Mouse (Mus musculus): ENCODE measurements around the gene Nufip2. TPM values are rescaled to one million over a fixed set of nuclear protein-coding genes. Genes with fewer than 3 reads are reported as not detected.
"Not testable (repeated sequence)": the region's sequence is repeated elsewhere in the genome, so short reads cannot be mapped to it uniquely, and the experiment has no call there.

The Nufip2 gene
- polyA plus RNA-seq, 1 experiment from 2014 or later: 4.7 TPM

GRCm38 (mm10) chr11:77724766-77725165 is 38.8 kb downstream of the Nufip2 start:
- H3K9me3 ChIP-seq: no peaks in the 10 kb centered on the region
- H3K4me1 ChIP-seq: peaks cover 6% of the 10 kb centered on the region; the same call in 1 of the 2 replicates
- no peak overlapping the region for H3K27ac ChIP-seq (replicated peaks)
- H3K36me3 ChIP-seq (replicated peaks): 0 out of 2 replicates have a peak, but pooled peaks cover 3% of the 10 kb centered on the region
- H3K27me3 ChIP-seq (replicated peaks; ENCODE audit: low read depth, poor library complexity, severe bottlenecking): no peaks in the 10 kb centered on the region
- WGBS: 78% methylated on average over 7 of the region's 7 CpGs
- H3K4me3 ChIP-seq: no peak overlapping the region
- no peak for DNase-seq (ENCODE audit: low spot score)

GRCm38 (mm10) chr11:77725183-77725582 is 39.2 kb downstream of the Nufip2 start, which contains the start of gene Cryba1:
TSS of gene Cryba1 (minus strand) at chr11:77725283.
- Histone ChIP-seq H3K27me3 (replicated peaks; ENCODE audit: low read depth, poor library complexity, severe bottlenecking) (no peaks in the 10 kb centered on the region), H3K9me3 (no peaks in the 10 kb centered on the region), H3K4me3 (no peak within 1 kb of the TSS), H3K4me1 (peaks cover 6% of the 10 kb centered on the region; the same call in 1 of the 2 replicates), H3K27ac (replicated peaks) (no peak within 1 kb of the TSS), H3K36me3 (replicated peaks) (0 out of 2 replicates have a peak, but pooled peaks cover 3% of the 10 kb centered on the region)
- 55% methylated on average over 7 of the region's 7 CpGs for WGBS
- no peak for DNase-seq (ENCODE audit: low spot score)

GRCm38 (mm10) chr11:77728587-77728986 is 42.6 kb downstream of the Nufip2 start:
- 68% methylated on average over 2 of the region's 2 CpGs for WGBS
- Histone ChIP-seq H3K27me3 (replicated peaks; ENCODE audit: low read depth, poor library complexity, severe bottlenecking) (no peaks in the 10 kb centered on the region), H3K27ac (replicated peaks) (no peak overlapping the region), H3K4me3 (no peak overlapping the region), H3K4me1 (peaks cover 6% of the 10 kb centered on the region; the same call in 1 of the 2 replicates), H3K36me3 (replicated peaks) (no peaks in the 10 kb centered on the region), H3K9me3 (no peaks in the 10 kb centered on the region)
- no peak for DNase-seq (ENCODE audit: low spot score)

- no peaks in the 10 kb centered on the region for H3K4me1 ChIP-seq
- DNase-seq (ENCODE audit: low spot score): peak; percentile 88
- no peak overlapping the region for H3K4me3 ChIP-seq
- WGBS: under 1% methylated on average over 6 of the region's 6 CpGs
- no peaks in the 10 kb centered on the region for H3K9me3 ChIP-seq
- no peaks in the 10 kb centered on the region for H3K36me3 ChIP-seq (replicated peaks)
- H3K27me3 ChIP-seq (replicated peaks; ENCODE audit: low read depth, poor library complexity, severe bottlenecking): no peaks in the 10 kb centered on the region
- H3K27ac ChIP-seq (replicated peaks): no peak overlapping the region
These were observed 51.3 kb downstream of the Nufip2 start for GRCm38 (mm10) chr11:77737289-77737688.

- WGBS: 47% methylated on average over 7 of the region's 7 CpGs
These were observed 52.6 kb downstream of the Nufip2 start for GRCm38 (mm10) chr11:77738555-77738954.

GRCm38 (mm10) chr11:77743966-77744365 is 58.0 kb downstream of the Nufip2 start:
- 37% methylated on average over 6 of the region's 6 CpGs for WGBS
- Histone ChIP-seq H3K9me3 (no peaks in the 10 kb centered on the region), H3K27me3 (replicated peaks; ENCODE audit: low read depth, poor library complexity, severe bottlenecking) (no peaks in the 10 kb centered on the region), H3K4me1 (no peaks in the 10 kb centered on the region), H3K4me3 (no peak overlapping the region), H3K36me3 (replicated peaks) (no peaks in the 10 kb centered on the region), H3K27ac (replicated peaks) (no peak overlapping the region)
- DNase-seq (ENCODE audit: low spot score): peak; percentile 14

More at GRCm38 (mm10) chr11:77738555-77738954, 52.6 kb downstream of the Nufip2 start:
- no peak overlapping the region for H3K4me3 ChIP-seq
- no peaks in the 10 kb centered on the region for H3K27me3 ChIP-seq (replicated peaks; ENCODE audit: low read depth, poor library complexity, severe bottlenecking)
- no peaks in the 10 kb centered on the region for H3K4me1 ChIP-seq
- no peaks in the 10 kb centered on the region for H3K36me3 ChIP-seq (replicated peaks)
- DNase-seq (ENCODE audit: low spot score): no peak
- H3K9me3 ChIP-seq: no peaks in the 10 kb centered on the region
- H3K27ac ChIP-seq (replicated peaks): no peak overlapping the region

- 87% methylated on average over 4 of the region's 4 CpGs for WGBS
- Histone ChIP-seq H3K27me3 (replicated peaks; ENCODE audit: low read depth, poor library complexity, severe bottlenecking) (no peaks in the 10 kb centered on the region), H3K4me1 (no peaks in the 10 kb centered on the region), H3K27ac (replicated peaks) (no peak overlapping the region), H3K4me3 (no peak overlapping the region), H3K9me3 (no peaks in the 10 kb centered on the region), H3K36me3 (replicated peaks) (no peaks in the 10 kb centered on the region)
- no peak for DNase-seq (ENCODE audit: low spot score)
These were observed 60.7 kb downstream of the Nufip2 start for GRCm38 (mm10) chr11:77746652-77747051.

GRCm38 (mm10) chr11:77747103-77747502 is 61.1 kb downstream of the Nufip2 start:
- 95% methylated on average over 14 of the region's 15 CpGs for WGBS
- H3K9me3 ChIP-seq; DNase-seq (ENCODE audit: low spot score); H3K27ac ChIP-seq (replicated peaks); H3K27me3 ChIP-seq (replicated peaks; ENCODE audit: low read depth, poor library complexity, severe bottlenecking); H3K36me3 ChIP-seq (replicated peaks); H3K4me3 ChIP-seq; H3K4me1 ChIP-seq: not testable (repeated sequence)

GRCm38 (mm10) chr11:77748996-77749395 is 63.0 kb downstream of the Nufip2 start:
- no peak overlapping the region for H3K4me3 ChIP-seq
- H3K27me3 ChIP-seq (replicated peaks; ENCODE audit: low read depth, poor library complexity, severe bottlenecking): no peaks in the 10 kb centered on the region
- no peaks in the 10 kb centered on the region for H3K36me3 ChIP-seq (replicated peaks)
- H3K27ac ChIP-seq (replicated peaks): no peak overlapping the region
- 90% methylated on average over 5 of the region's 5 CpGs for WGBS
- no peaks in the 10 kb centered on the region for H3K4me1 ChIP-seq
- no peak for DNase-seq (ENCODE audit: low spot score)
- H3K9me3 ChIP-seq: no peaks in the 10 kb centered on the region

GRCm38 (mm10) chr11:77752525-77752924 is 66.6 kb downstream of the Nufip2 start:
- H3K4me1 ChIP-seq: no peaks in the 10 kb centered on the region
- no peaks in the 10 kb centered on the region for H3K27me3 ChIP-seq (replicated peaks; ENCODE audit: low read depth, poor library complexity, severe bottlenecking)
- DNase-seq (ENCODE audit: low spot score): no peak
- H3K4me3 ChIP-seq: no peak overlapping the region
- H3K27ac ChIP-seq (replicated peaks): no peak overlapping the region
- no peaks in the 10 kb centered on the region for H3K36me3 ChIP-seq (replicated peaks)
- H3K9me3 ChIP-seq: no peaks in the 10 kb centered on the region
- WGBS: 85% methylated on average over 5 of the region's 5 CpGs

- Histone ChIP-seq H3K27ac (replicated peaks) (no peak overlapping the region), H3K9me3 (no peaks in the 10 kb centered on the region), H3K4me1 (peaks cover 4% of the 10 kb centered on the region), H3K36me3 (replicated peaks) (no peaks in the 10 kb centered on the region), H3K4me3 (no peak overlapping the region), H3K27me3 (replicated peaks; ENCODE audit: low read depth, poor library complexity, severe bottlenecking) (no peaks in the 10 kb centered on the region)
- WGBS: 79% methylated on average over 3 of the region's 3 CpGs
- no peak for DNase-seq (ENCODE audit: low spot score)
These were observed 67.5 kb downstream of the Nufip2 start for GRCm38 (mm10) chr11:77753469-77753868.

GRCm38 (mm10) chr11:77760031-77760430 is 74.1 kb downstream of the Nufip2 start:
- Histone ChIP-seq H3K4me1 (peaks cover 30% of the 10 kb centered on the region), H3K36me3 (replicated peaks) (no peaks in the 10 kb centered on the region), H3K27me3 (replicated peaks; ENCODE audit: low read depth, poor library complexity, severe bottlenecking) (peaks cover 19% of the 10 kb centered on the region; the same call in 1 of the 2 replicates), H3K4me3 (no peak overlapping the region), H3K9me3 (no peaks in the 10 kb centered on the region), H3K27ac (replicated peaks) (no peak overlapping the region)
- WGBS: 89% methylated on average over 4 of the region's 4 CpGs
- DNase-seq (ENCODE audit: low spot score): no peak

GRCm38 (mm10) chr11:77762783-77763672 is 77.1 kb downstream of the Nufip2 start, which contains the start of gene Myo18a:
TSS of gene Myo18a (plus strand) at chr11:77763246.
- DNase-seq (ENCODE audit: low spot score): peak; percentile 91
- Histone ChIP-seq H3K4me1 (peaks cover 55% of the 10 kb centered on the region), H3K9me3 (no peaks in the 10 kb centered on the region), H3K36me3 (replicated peaks) (no peaks in the 10 kb centered on the region), H3K4me3 (peak within 1 kb of the TSS; percentile 96), H3K27me3 (replicated peaks; ENCODE audit: low read depth, poor library complexity, severe bottlenecking) (peaks cover 26% of the 10 kb centered on the region), H3K27ac (replicated peaks) (peak within 1 kb of the TSS; percentile 93)
- 2% methylated on average over 79 of the region's 79 CpGs for WGBS

Measured in embryonic facial prominence, embryonic 10.5 days (tissue).